Mouse (Mus musculus): ENCODE results near the gene Pkm.

- TF ChIP-seq POLR2A (IDR thresholded peaks at IDR 0.05; ENCODE audit: borderline replicate concordance, control insufficient read depth, low read depth, low read length) (no peak), CTCF (IDR thresholded peaks at IDR 0.05; ENCODE audit: control insufficient read depth, insufficient read depth, low read length) (no peak)
These were observed 16.2 kb upstream of the Pkm start for GRCm38 (mm10) chr9:59639936-59640335.

Measured in bone marrow, adult 2 months (tissue).